Mouse (Mus musculus) myocyte (in vitro differentiated cells): ENCODE data around the gene Gm20388.

ENCODE experiments used
- CEBPB ChIP-seq: IDR thresholded peaks from 2 replicates; pipeline ENCODE4 v1.6.1; 2011; ENCODE audit warnings: mild to moderate bottlenecking, moderate library complexity; ENCODE audit not compliant: poor library complexity, insufficient read depth, severe bottlenecking
- E2F4 ChIP-seq: IDR thresholded peaks from one replicate; pipeline ENCODE4 v1.6.1; 2011; ENCODE audit warnings: mild to moderate bottlenecking, control low read depth, moderate library complexity; ENCODE audit not compliant: insufficient read depth
- MAX ChIP-seq: IDR thresholded peaks from one replicate; pipeline ENCODE4 v1.6.1; 2011; ENCODE audit warnings: low read depth, mild to moderate bottlenecking, control low read depth
- MYOG ChIP-seq, 3 experiments: IDR thresholded peaks; one replicate each; pipeline ENCODE4 v1.6.1; 2011; ENCODE audit warnings: control low read depth in 2 of 3, low read depth in 2 of 3, mild to moderate bottlenecking in 2 of 3; ENCODE audit not compliant: insufficient read length in 2 of 3, control insufficient read depth in 1 of 3, insufficient read depth in 1 of 3
- POLR2A ChIP-seq: IDR thresholded peaks from one replicate; pipeline ENCODE4 v1.6.1; 2011; ENCODE audit warnings: low read depth, mild to moderate bottlenecking, control low read depth, moderate library complexity; ENCODE audit not compliant: insufficient read length
- POLR2AphosphoS2 ChIP-seq: IDR thresholded peaks from one replicate; pipeline ENCODE4 v1.6.1; 2011; ENCODE audit warnings: low read depth, control low read depth; ENCODE audit not compliant: insufficient read length
- SRF ChIP-seq: IDR thresholded peaks from one replicate; pipeline ENCODE4 v1.6.1; 2011; ENCODE audit warnings: low read depth; ENCODE audit not compliant: control insufficient read depth, insufficient read length
- TCF3 ChIP-seq: IDR thresholded peaks from one replicate; pipeline ENCODE4 v1.6.1; 2011; ENCODE audit warnings: low read depth, control low read depth; ENCODE audit not compliant: insufficient read length
- USF1 ChIP-seq: IDR thresholded peaks from one replicate; pipeline ENCODE4 v1.6.1; 2011; ENCODE audit warnings: low read depth, mild to moderate bottlenecking, control low read depth, moderate library complexity

GRCm38 (mm10) chr8:122056113-122056512, 2145.5 kb downstream of the Gm20388 start:
- TF ChIP-seq TCF3 (no peak), POLR2A (no peak), CEBPB (no peak), E2F4 (no peak), POLR2AphosphoS2 (no peak), USF1 (no peak), SRF (no peak), MAX (no peak), MYOG (IDR thresholded peaks at IDR 0.05; ENCODE audit: control insufficient read depth in 1 of 3, insufficient read depth in 1 of 3, insufficient read length in 2 of 3, low read depth in 2 of 3) (no peak)
